Mouse (Mus musculus): ENCODE measurements at regions not wholly inside any gene's neighbourhood (a gene's known extent, or its start where the extent isn't known, plus 50 kb on each side); places are given as distances from the start of the nearest gene placed in this dataset.

- TF ChIP-seq POLR2A (IDR thresholded peaks at IDR 0.05; ENCODE audit: insufficient read depth, low read depth, low read length), result no peak
- no peak for TF ChIP-seq CTCF (IDR thresholded peaks at IDR 0.05; ENCODE audit: insufficient read depth, low read depth, low read length)
Measured at GRCm38 (mm10) chr13:10725335-10725734, 364.7 kb upstream of the Chrm3 start.
